Mouse (Mus musculus) forebrain, embryonic 13.5 days (tissue): ENCODE data around the gene Casq2. TPM values are rescaled to one million over a fixed set of nuclear protein-coding genes. Genes with fewer than 3 reads are reported as not detected.

Source experiments
- ATAC-seq: fragments of 200-750 bp; cut with Nextera tagmentation; 2 replicates; pipeline ENCODE4 v1.8.0; 2017
- H3K27ac ChIP-seq: fragments of 300-500 bp; sonication (generic); 2 replicates; pipeline ENCODE4 v1.5.1; 2015; ENCODE audit warnings: inconsistent platforms, mild to moderate bottlenecking, moderate library complexity
- H3K27me3 ChIP-seq: fragments of 300-500 bp; sonication (generic); 2 replicates; pipeline ENCODE4 v1.6.1; 2015; ENCODE audit warnings: mild to moderate bottlenecking, inconsistent platforms
- H3K36me3 ChIP-seq: fragments of 300-500 bp; sonication (generic); 2 replicates; pipeline ENCODE4 v1.6.1; 2015; ENCODE audit warnings: mild to moderate bottlenecking, inconsistent platforms; ENCODE audit not compliant: poor library complexity, severe bottlenecking
- H3K4me1 ChIP-seq: fragments of 300-500 bp; sonication (generic); 2 replicates; pipeline ENCODE4 v1.6.1; 2015; ENCODE audit warnings: inconsistent platforms
- H3K4me2 ChIP-seq: fragments of 300-500 bp; sonication (generic); 2 replicates; pipeline ENCODE4 v1.6.1; 2015; ENCODE audit warnings: inconsistent platforms, mild to moderate bottlenecking, moderate library complexity
- H3K4me3 ChIP-seq: fragments of 300-500 bp; sonication (generic); 2 replicates; pipeline ENCODE4 v1.5.1; 2015; ENCODE audit warnings: mild to moderate bottlenecking, inconsistent platforms
- H3K9ac ChIP-seq: fragments of 300-500 bp; sonication (generic); 2 replicates; pipeline ENCODE4 v1.6.1; 2015; ENCODE audit warnings: mild to moderate bottlenecking, inconsistent platforms
- H3K9me3 ChIP-seq: fragments of 300-500 bp; sonication (generic); replicated peaks from 2 replicates; pipeline ENCODE4 v1.6.1; 2016; ENCODE audit warnings: inconsistent platforms
- WGBS: fragments of 180-500 bp; shearing (Covaris S2); methylation state at CpG from one replicate; pipeline ENCODE4 v1.1.7; 2015; 5-methylcytosine and 5-hydroxymethylcytosine counted together
- polyA plus RNA-seq: library from polyadenylated mRNA; unstranded; fragments of >200 nt; fragmentation: Nextera tagmentation; extraction: Ambion mirVana; gene quantifications from 2 replicates; pipeline ENCODE4 v1.2.1, GENCODE M21; 2015

Gene Casq2
- polyA plus RNA-seq, 1 experiment from 2014 or later: 0.10 TPM

- Histone ChIP-seq H3K4me1 (0 out of 2 replicates have a peak, but pooled peaks cover 5% of the 10 kb centered on the region), H3K9ac (no peak overlapping the region), H3K9me3 (no peaks in the 10 kb centered on the region), H3K36me3 (no peaks in the 10 kb centered on the region), H3K27ac (no peak overlapping the region), H3K4me3 (no peak overlapping the region), H3K4me2 (no peak overlapping the region), H3K27me3 (peaks cover 13% of the 10 kb centered on the region)
- ATAC-seq: no peak
- WGBS: 65% methylated on average over 13 of the region's 13 CpGs
Measured at GRCm38 (mm10) chr3:102084833-102085491, 1.3 kb upstream of the Casq2 start.

GRCm38 (mm10) chr3:102085719-102086118 is 496 bp upstream of the Casq2 start:
- WGBS: 39% methylated on average over 12 of the region's 12 CpGs
- peaks cover 13% of the 10 kb centered on the region for H3K27me3 ChIP-seq
- 0 out of 2 replicates have a peak, but pooled peaks cover 5% of the 10 kb centered on the region for H3K4me1 ChIP-seq
- H3K36me3 ChIP-seq: no peaks in the 10 kb centered on the region
- H3K27ac ChIP-seq: no peak overlapping the region
- no peak overlapping the region for H3K4me2 ChIP-seq
- no peaks in the 10 kb centered on the region for H3K9me3 ChIP-seq
- H3K4me3 ChIP-seq: no peak overlapping the region
- H3K9ac ChIP-seq: no peak overlapping the region
- ATAC-seq: no peak

GRCm38 (mm10) chr3:102094841-102095240 is 8.6 kb downstream of the Casq2 start:
- 83% methylated on average over 3 of the region's 3 CpGs for WGBS
- Histone ChIP-seq H3K9ac (no peak overlapping the region), H3K27ac (no peak overlapping the region), H3K4me2 (no peak overlapping the region), H3K27me3 (no peaks in the 10 kb centered on the region), H3K4me1 (no peaks in the 10 kb centered on the region), H3K36me3 (no peaks in the 10 kb centered on the region), H3K4me3 (no peak overlapping the region), H3K9me3 (no peaks in the 10 kb centered on the region)
- ATAC-seq: no peak

- no peak overlapping the region for H3K27ac ChIP-seq
- WGBS: 86% methylated on average over 5 of the region's 5 CpGs
- no peak overlapping the region for H3K4me2 ChIP-seq
- no peak overlapping the region for H3K4me3 ChIP-seq
- H3K27me3 ChIP-seq: no peaks in the 10 kb centered on the region
- no peaks in the 10 kb centered on the region for H3K4me1 ChIP-seq
- no peak for ATAC-seq
- H3K9ac ChIP-seq: no peak overlapping the region
- no peaks in the 10 kb centered on the region for H3K9me3 ChIP-seq
- no peaks in the 10 kb centered on the region for H3K36me3 ChIP-seq
Measured at GRCm38 (mm10) chr3:102095412-102095811, 9.2 kb downstream of the Casq2 start.

GRCm38 (mm10) chr3:102096366-102096765 is 10.2 kb downstream of the Casq2 start:
- H3K4me2 ChIP-seq: no peak overlapping the region
- H3K9ac ChIP-seq: no peak overlapping the region
- ATAC-seq: no peak
- no peaks in the 10 kb centered on the region for H3K27me3 ChIP-seq
- H3K4me3 ChIP-seq: no peak overlapping the region
- no peaks in the 10 kb centered on the region for H3K9me3 ChIP-seq
- H3K27ac ChIP-seq: no peak overlapping the region
- 89% methylated on average over 8 of the region's 8 CpGs for WGBS
- H3K36me3 ChIP-seq: no peaks in the 10 kb centered on the region
- no peaks in the 10 kb centered on the region for H3K4me1 ChIP-seq

DNA sequence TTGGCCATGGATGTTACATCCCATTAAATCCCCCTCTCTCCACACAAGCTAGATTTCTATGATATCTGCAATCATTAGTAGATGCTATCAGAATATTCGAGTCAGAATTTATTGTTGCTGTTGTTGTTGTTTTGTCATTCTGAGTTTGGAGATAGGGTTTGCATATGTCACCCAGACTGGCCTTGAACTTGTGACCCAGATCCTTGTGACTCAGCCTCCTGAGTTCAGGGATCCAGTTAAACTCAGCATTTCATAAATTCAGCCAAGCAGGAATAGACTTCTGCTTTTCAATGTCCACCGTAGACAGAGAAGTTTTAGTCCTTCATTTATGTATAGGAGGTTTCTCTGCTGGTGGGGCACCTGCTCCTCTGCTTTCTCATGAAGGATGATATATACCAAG is 10.8 kb downstream of the Casq2 start:
- Histone ChIP-seq H3K4me3 (no peak overlapping the region), H3K9me3 (no peaks in the 10 kb centered on the region), H3K27ac (no peak overlapping the region), H3K9ac (no peak overlapping the region), H3K4me1 (no peaks in the 10 kb centered on the region), H3K4me2 (no peak overlapping the region), H3K36me3 (no peaks in the 10 kb centered on the region), H3K27me3 (no peaks in the 10 kb centered on the region)
- ATAC-seq: no peak
- WGBS: 93% methylated on average over 2 of the region's 2 CpGs

DNA sequence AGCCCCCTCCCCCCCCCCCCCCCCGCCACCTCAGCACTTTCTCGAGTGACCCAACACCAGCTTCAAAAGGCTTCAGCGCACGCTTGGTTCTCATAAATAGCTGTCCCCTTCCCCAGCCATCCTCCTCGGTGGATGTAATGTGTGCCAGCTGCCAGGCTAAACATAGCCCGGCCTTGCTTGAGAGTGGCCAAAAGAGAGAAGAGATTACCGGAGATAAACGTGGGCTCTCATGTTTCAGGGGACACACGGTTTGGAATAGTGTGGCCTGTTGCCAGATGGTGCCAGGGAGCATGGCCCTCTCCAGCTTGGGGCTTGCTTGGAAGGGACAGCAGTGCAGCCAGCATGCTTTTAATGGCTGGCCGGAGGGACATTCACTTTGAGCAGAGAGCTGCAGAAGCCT is 13.0 kb downstream of the Casq2 start:
- H3K9me3 ChIP-seq: no peaks in the 10 kb centered on the region
- no peak overlapping the region for H3K9ac ChIP-seq
- no peak overlapping the region for H3K4me3 ChIP-seq
- no peaks in the 10 kb centered on the region for H3K27me3 ChIP-seq
- no peaks in the 10 kb centered on the region for H3K36me3 ChIP-seq
- no peak for ATAC-seq
- 80% methylated on average over 9 of the region's 10 CpGs for WGBS
- H3K4me2 ChIP-seq: no peak overlapping the region
- no peaks in the 10 kb centered on the region for H3K4me1 ChIP-seq
- no peak overlapping the region for H3K27ac ChIP-seq

DNA sequence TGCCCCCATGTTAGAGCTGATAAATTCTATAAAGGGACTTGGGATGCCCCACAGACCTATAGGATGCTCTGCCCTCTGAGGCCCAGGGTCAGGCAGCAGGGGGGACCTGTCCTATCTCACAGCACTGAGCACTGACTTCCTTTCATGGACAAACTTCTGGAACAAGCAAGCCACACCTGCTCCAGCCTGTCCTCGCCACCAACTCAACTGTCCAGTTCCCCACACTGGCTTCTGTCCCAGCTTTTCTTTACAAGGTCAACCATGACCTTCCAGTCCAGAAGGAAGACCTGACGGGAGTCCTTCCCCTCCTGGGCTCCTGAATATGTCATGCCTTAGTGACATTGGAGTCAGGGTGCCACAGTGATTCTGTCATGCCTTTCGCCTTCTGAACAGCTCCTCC is 13.6 kb downstream of the Casq2 start:
- no peak overlapping the region for H3K4me2 ChIP-seq
- no peak overlapping the region for H3K9ac ChIP-seq
- H3K27ac ChIP-seq: no peak overlapping the region
- no peaks in the 10 kb centered on the region for H3K4me1 ChIP-seq
- no peaks in the 10 kb centered on the region for H3K9me3 ChIP-seq
- H3K36me3 ChIP-seq: no peaks in the 10 kb centered on the region
- H3K27me3 ChIP-seq: no peaks in the 10 kb centered on the region
- ATAC-seq: no peak
- no peak overlapping the region for H3K4me3 ChIP-seq
- WGBS: 86% methylated on average over 3 of the region's 3 CpGs

DNA sequence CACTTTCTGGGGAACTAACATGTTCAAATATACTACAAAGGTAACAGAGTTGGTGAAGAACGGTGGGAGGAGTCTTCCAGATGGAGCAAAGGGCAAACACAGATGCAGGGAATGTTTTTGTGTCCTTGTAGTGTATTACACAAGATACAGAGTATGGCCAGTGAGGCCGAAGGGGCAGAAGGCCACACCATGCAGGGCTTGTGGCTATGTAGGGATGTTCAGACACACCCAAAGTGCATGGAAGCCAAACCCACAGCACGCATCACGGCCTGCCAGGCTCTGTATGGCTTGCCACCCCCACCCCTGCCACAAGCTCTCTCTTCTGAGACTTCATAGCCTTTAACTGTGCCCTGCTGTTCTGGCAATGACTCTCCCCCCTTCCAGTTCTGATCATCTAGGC is 15.2 kb downstream of the Casq2 start:
- ATAC-seq: no peak
- Histone ChIP-seq H3K9me3 (no peaks in the 10 kb centered on the region), H3K36me3 (no peaks in the 10 kb centered on the region), H3K4me1 (no peaks in the 10 kb centered on the region), H3K27ac (no peak overlapping the region), H3K9ac (no peak overlapping the region), H3K27me3 (no peaks in the 10 kb centered on the region), H3K4me2 (no peak overlapping the region), H3K4me3 (no peak overlapping the region)
- 95% methylated on average over 4 of the region's 4 CpGs for WGBS

DNA sequence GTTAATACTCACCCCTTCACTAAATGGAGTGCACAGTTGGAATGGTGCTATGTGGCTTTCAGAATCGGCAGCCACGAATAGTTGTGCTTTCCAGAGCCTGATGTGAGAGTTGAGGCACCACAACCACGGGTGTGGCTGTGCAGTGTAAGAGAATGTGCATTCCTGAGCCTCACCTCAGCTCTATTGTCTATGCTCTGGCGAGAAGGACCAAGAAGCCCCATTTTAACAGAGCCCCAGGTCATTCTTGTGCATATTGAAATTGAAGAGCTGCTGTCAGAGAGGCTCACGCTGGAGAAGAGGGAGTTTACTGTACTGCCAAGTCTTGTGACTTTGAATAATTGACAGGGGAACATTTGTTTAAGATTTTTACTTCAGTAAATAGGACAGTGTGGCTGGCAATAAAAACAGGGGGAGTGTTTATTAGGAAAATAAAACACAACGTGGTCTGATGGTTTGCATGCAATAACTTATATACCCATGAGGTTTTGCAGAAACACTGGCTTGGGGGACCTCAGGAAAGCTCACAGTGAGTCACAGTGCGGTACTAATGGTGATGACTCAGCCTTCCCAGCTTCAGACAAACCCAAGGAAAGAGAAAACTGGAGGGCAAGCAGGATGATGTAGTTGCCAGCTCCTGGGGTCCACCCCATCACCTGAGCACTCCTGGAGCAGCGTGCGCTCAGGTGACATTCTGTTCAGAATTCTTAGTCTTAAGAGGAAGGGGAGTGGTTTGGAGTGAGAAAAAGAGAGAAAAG is 17.8 kb downstream of the Casq2 start:
- H3K9ac ChIP-seq: no peak overlapping the region
- no peak overlapping the region for H3K27ac ChIP-seq
- H3K27me3 ChIP-seq: no peaks in the 10 kb centered on the region
- H3K4me2 ChIP-seq: no peak overlapping the region
- H3K4me3 ChIP-seq: no peak overlapping the region
- no peaks in the 10 kb centered on the region for H3K36me3 ChIP-seq
- H3K9me3 ChIP-seq: no peaks in the 10 kb centered on the region
- WGBS: 80% methylated on average over 9 of the region's 9 CpGs
- H3K4me1 ChIP-seq: no peaks in the 10 kb centered on the region
- ATAC-seq: no peak

- H3K9ac ChIP-seq: no peak overlapping the region
- H3K27ac ChIP-seq: no peak overlapping the region
- H3K4me1 ChIP-seq: no peaks in the 10 kb centered on the region
- WGBS: 76% methylated on average over 3 of the region's 3 CpGs
- no peaks in the 10 kb centered on the region for H3K9me3 ChIP-seq
- no peak overlapping the region for H3K4me2 ChIP-seq
- H3K4me3 ChIP-seq: no peak overlapping the region
- H3K27me3 ChIP-seq: no peaks in the 10 kb centered on the region
- ATAC-seq: no peak
- H3K36me3 ChIP-seq: no peaks in the 10 kb centered on the region
Measured at GRCm38 (mm10) chr3:102108201-102108600, 22.0 kb downstream of the Casq2 start.

DNA sequence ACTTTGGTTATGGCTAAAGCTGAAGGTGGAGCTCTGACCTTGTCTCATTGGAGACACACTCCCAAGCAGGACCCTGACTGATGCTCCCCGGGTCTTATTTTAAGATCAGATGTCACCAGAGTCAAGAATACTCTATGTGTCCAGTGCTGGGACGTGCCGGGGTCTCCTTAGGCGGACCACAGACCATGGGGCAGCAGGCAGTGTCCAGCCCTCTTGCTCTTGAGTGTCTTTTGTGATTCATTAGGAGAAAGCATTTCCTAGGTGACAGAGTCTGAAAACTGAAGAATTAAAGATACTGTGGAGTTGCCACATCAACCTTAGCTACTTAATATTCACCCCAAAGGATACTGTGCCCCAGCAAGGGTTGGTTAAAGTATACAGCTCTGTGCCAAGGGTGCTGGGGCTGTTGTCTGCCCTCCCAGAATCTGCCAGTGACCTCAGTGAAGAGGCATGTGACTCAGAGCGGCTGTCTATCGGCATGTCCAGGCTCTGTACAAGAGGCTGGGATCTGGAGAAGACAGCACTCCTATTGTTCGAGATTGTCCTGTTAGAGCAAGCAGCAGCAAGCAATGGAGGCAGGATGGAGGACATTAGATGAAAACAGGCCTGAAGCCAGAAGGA is 25.9 kb downstream of the Casq2 start:
- Histone ChIP-seq H3K27me3 (no peaks in the 10 kb centered on the region), H3K27ac (no peak overlapping the region), H3K9me3 (no peaks in the 10 kb centered on the region), H3K9ac (no peak overlapping the region), H3K4me2 (no peak overlapping the region), H3K36me3 (no peaks in the 10 kb centered on the region), H3K4me3 (no peak overlapping the region), H3K4me1 (no peaks in the 10 kb centered on the region)
- 83% methylated on average over 7 of the region's 7 CpGs for WGBS
- no peak for ATAC-seq
